Mouse (Mus musculus) monocyte, adult 5-6 weeks (primary cell): ENCODE measurements at regions not wholly inside any gene's neighbourhood (a gene's known extent, or its start where the extent isn't known, plus 50 kb on each side); places are given as distances from the start of the nearest gene placed in this dataset.

Experiments
- ATAC-seq: fragments of 153-309, 156-312 bp; replicated peaks from 2 replicates; pipeline ENCODE4 v1.8.0; 2017; ENCODE audit warnings: mild to moderate bottlenecking; ENCODE audit not compliant: low TSS enrichment, insufficient number of reproducible peaks, severe bottlenecking, poor library complexity, low FRiP score

- no peak for ATAC-seq
These were observed 493.6 kb downstream of the Insc start for GRCm38 (mm10) chr7:115237131-115237530.

GRCm38 (mm10) chr7:115251591-115252369, 508.3 kb downstream of the Insc start:
- ATAC-seq: no peak

- no peak for ATAC-seq
These were observed 508.9 kb downstream of the Insc start for GRCm38 (mm10) chr7:115252370-115252750.

GRCm38 (mm10) chr7:115258626-115259025, 515.1 kb downstream of the Insc start:
- ATAC-seq: no peak

- no peak for ATAC-seq
These were observed 519.6 kb downstream of the Insc start for GRCm38 (mm10) chr7:115263082-115263481.

GRCm38 (mm10) chr7:115266141-115266540, 522.6 kb downstream of the Insc start:
- ATAC-seq: no peak

- no peak for ATAC-seq
These were observed 527.3 kb downstream of the Insc start for GRCm38 (mm10) chr7:115270803-115271202.

- ATAC-seq: no peak
These were observed 531.3 kb downstream of the Insc start for GRCm38 (mm10) chr7:115274836-115275235.

- no peak for ATAC-seq
These were observed 547.4 kb downstream of the Insc start for GRCm38 (mm10) chr7:115290801-115291417.

GRCm38 (mm10) chr7:115294655-115295230, 551.2 kb downstream of the Insc start:
- ATAC-seq: no peak

- ATAC-seq: no peak
These were observed 556.7 kb downstream of the Insc start for GRCm38 (mm10) chr7:115300241-115300640.

- no peak for ATAC-seq
These were observed 564.9 kb downstream of the Insc start for GRCm38 (mm10) chr7:115308377-115308776.

GRCm38 (mm10) chr7:115310400-115311225, 567.1 kb downstream of the Insc start:
- no peak for ATAC-seq

- no peak for ATAC-seq
These were observed 576.0 kb downstream of the Insc start for GRCm38 (mm10) chr7:115319504-115319903.

- ATAC-seq: no peak
These were observed 579.5 kb downstream of the Insc start for GRCm38 (mm10) chr7:115322989-115323388.

GRCm38 (mm10) chr7:115328300-115328699, 584.8 kb downstream of the Insc start:
- ATAC-seq: no peak

GRCm38 (mm10) chr7:115331698-115332097, 588.2 kb downstream of the Insc start:
- no peak for ATAC-seq

GRCm38 (mm10) chr7:115333046-115333577, 589.6 kb downstream of the Insc start:
- ATAC-seq: no peak

- ATAC-seq: no peak
These were observed 591.6 kb downstream of the Insc start for GRCm38 (mm10) chr7:115335051-115335450.
